Mouse (Mus musculus) heart, embryonic 15.5 days (tissue): Measurements from ENCODE around the gene Gpr61. TPM values are rescaled to one million over a fixed set of nuclear protein-coding genes. Genes with fewer than 3 reads are reported as not detected.

ENCODE experiments used
- polyA plus RNA-seq: library from polyadenylated mRNA; unstranded; fragments of >200 nt; fragmentation: Nextera tagmentation; extraction: Ambion mirVana; gene quantifications from 2 replicates; pipeline ENCODE4 v1.2.1, GENCODE M21; 2015

The Gpr61 gene
- polyA plus RNA-seq, 1 experiment from 2014 or later, result 0.16 TPM

Other genes starting within 250 kb of the Gpr61 start
- gene Gstm7, start 223.1 kb downstream of the Gpr61 start, polyA plus RNA-seq, result 22.1 and 23.1 TPM in 2 replicates
- gene Gstm6, start 211.1 kb downstream of the Gpr61 start, polyA plus RNA-seq, result 10.4 TPM in 2 replicates
- 0.30 TPM in 1 of 2 replicates, not detected in the other for gene Gstm3, start 185.6 kb downstream of the Gpr61 start, polyA plus RNA-seq
- gene Gstm2, start 168.4 kb downstream of the Gpr61 start, polyA plus RNA-seq, result 71.9 and 82.1 TPM in 2 replicates
- 72.1 and 88.3 TPM in 2 replicates for gene Gstm1, start 136.9 kb downstream of the Gpr61 start, polyA plus RNA-seq
- 12.9 and 16.0 TPM in 2 replicates for gene Gstm4, start 110.0 kb downstream of the Gpr61 start, polyA plus RNA-seq
- 22.5 and 31.4 TPM in 2 replicates for gene Ampd2, start 68.2 kb downstream of the Gpr61 start, polyA plus RNA-seq
- gene Gnat2, start 62.1 kb downstream of the Gpr61 start, polyA plus RNA-seq, result 0.74 and 1.1 TPM in 2 replicates
- gene Gnai3, start 8.7 kb downstream of the Gpr61 start, polyA plus RNA-seq, result 65.9 and 80.3 TPM in 2 replicates
- gene Amigo1, start 31.5 kb upstream of the Gpr61 start, polyA plus RNA-seq, result 3.0 and 3.2 TPM in 2 replicates
- gene Cyb561d1, start 46.3 kb upstream of the Gpr61 start, polyA plus RNA-seq, result 2.7 and 3.8 TPM in 2 replicates
- gene Atxn7l2, start 56.1 kb upstream of the Gpr61 start, polyA plus RNA-seq, result 5.8 and 9.0 TPM in 2 replicates
- 2.0 and 2.2 TPM in 2 replicates for gene Sypl2, start 71.8 kb upstream of the Gpr61 start, polyA plus RNA-seq
- 174 and 197 TPM in 2 replicates for gene Psma5, start 102.0 kb upstream of the Gpr61 start, polyA plus RNA-seq
- gene Sort1, start 129.2 kb upstream of the Gpr61 start, polyA plus RNA-seq, result 10.2 and 13.9 TPM in 2 replicates
- 41.5 and 48.0 TPM in 2 replicates for gene Mybphl, start 210.0 kb upstream of the Gpr61 start, polyA plus RNA-seq
- 17.1 and 23.1 TPM in 2 replicates for gene Psrc1, start 229.0 kb upstream of the Gpr61 start, polyA plus RNA-seq